Mouse (Mus musculus): Measurements from ENCODE around the gene Sept12.

- TF ChIP-seq FLI1 (IDR thresholded peaks at IDR 0.05; ENCODE audit: low read length) = no peak
- TF ChIP-seq GATA1 (IDR thresholded peaks at IDR 0.05; ENCODE audit: borderline replicate concordance, low read length) = no peak
These were observed 26.0 kb downstream of the Sept12 start for GRCm38 (mm10) chr16:4971626-4972025.

Data from megakaryocyte, embryonic 14.5 days (primary cell).